Mouse (Mus musculus) telencephalon, adult 2 months (tissue): ENCODE data around the gene Ptpn1.

Source experiments
- DNase-seq: peaks from one replicate; pipeline ENCODE4 v3.0.0-alpha.2; 2011; ENCODE audit warnings: low read depth, low spot score

Gene Ptpn1

DNA sequence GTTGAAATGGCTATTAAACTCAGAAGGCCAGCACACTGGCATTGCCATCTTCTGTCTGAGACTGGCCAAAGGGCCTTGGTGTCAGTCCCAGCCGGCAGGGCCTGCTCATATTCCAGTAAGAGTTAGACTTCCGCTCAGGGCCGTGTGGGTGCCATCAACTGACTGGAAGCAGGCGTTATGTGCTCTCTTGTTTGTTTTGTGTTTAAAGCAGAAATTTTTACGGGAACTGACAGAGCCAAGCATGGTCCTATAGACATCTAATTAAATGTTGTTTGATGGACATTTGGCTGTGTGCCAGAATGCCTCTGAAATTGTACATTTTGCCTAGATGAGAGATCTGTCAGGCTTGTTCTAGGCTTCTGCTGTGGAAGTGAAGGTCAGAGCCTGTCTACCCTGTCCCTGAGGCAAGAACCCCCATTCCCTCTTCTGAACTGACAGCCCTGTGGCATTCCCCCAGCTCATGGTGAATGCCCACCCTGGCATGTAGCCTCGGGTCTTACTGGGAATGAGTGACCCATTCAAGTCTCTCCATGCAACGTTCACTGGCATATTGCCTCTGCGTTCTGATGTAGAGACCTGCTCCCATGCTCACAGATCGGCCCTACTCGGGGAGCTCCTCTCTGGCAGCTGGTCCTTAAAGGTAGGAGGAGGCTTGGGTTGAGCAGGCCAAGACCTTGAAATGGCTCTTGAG, 38.1 kb downstream of the Ptpn1 start:
- no peak for DNase-seq

DNA sequence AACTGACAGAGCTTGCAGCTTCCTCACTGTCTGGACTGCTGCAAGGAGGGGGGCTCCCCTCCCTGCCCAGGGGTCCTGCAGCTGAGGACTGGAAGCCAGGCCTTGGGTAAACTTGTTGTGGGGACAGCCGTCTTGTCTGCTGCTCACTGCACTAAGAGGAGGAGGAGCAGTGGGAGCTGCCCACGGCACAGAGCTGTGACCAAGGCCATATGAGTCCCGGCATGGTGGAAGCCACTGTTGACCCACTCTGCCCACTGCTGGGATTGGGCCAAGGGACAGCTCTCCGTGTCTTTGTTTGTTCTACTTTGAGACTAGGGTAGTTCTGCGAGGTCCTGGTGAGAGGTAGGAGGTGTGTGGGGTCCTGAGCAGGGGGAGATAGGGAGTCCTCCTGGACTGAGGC, 40.3 kb downstream of the Ptpn1 start:
- DNase-seq, result no peak

DNA sequence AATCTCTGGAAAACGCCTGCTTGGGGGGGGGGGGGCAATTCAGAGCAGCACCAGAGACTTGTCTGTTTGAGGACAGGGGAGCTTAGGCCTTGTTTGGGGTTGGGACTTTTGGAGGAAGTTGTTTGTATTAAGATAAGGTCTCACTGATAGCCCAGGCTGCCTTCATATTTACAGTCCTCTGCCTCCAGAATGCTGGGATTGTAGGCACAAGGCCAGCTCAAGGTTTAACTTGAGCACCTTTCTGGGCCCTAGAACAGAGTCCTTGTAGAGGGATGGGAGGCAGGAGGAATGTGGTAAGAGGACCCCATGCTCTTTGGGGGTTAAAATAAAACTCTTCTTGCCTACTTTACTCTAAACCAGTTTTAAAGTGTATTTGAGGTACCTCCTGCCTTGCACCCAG, 41.0 kb downstream of the Ptpn1 start:
- no peak for DNase-seq

DNA sequence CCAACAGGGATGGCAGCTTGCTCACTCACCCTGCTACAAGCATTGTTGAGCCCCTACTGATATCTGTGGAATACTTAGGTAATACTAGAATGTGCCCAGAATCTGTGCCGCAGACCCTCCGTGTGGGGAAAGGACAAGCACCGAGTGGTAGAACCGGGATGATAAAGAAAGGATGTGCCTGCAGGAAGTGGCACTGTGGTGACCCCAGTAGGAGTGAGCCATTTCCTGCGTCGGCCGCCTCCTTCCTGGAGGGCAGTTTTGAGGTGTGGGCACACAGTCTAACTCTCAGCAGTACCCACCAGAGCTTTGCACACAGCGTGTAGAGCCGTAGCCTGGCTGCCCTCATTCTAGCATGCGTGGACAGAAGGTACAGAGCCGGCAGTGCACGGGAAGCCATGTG, 43.9 kb downstream of the Ptpn1 start:
- DNase-seq, result no peak

DNA sequence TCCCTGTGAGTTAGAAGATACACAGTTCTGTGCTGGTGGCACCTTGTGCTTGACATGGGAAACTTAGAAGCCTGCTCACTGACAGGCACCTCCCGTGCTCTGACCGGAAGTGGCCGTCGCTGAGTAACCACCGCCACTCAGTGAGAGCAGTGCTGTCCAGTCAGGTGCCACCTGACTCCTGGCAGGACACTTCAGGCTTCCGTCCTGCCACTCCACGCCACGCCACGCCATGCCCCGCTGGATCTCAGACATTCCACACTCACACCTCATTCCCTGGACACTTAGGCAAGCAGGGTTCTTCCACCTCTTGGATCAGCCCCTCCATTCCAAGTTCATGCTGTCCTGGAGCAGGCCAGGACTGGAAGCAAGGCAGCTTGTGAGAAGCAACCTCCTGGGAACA, 46.4 kb downstream of the Ptpn1 start:
- DNase-seq, result no peak

DNA sequence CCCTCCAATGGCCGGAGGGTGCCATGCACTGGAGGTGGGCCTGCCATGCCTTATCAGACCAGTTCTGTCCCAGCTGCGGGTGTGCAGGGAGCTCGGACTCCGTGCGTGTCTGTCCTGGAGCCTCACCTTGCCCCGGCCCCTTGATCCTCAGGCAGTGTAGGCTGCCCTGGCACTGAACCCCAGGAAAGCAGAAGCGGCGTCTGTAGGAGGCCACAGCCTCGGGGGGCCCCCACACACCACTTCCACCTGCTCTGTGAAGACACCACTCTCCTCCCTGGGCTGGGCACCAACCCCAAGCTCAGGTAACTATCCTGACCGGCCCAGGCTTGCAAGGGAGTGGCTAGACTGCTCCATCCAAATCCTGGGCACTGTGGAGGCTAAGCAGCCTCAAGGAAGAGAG, 48.5 kb downstream of the Ptpn1 start:
- DNase-seq, result no peak

DNA sequence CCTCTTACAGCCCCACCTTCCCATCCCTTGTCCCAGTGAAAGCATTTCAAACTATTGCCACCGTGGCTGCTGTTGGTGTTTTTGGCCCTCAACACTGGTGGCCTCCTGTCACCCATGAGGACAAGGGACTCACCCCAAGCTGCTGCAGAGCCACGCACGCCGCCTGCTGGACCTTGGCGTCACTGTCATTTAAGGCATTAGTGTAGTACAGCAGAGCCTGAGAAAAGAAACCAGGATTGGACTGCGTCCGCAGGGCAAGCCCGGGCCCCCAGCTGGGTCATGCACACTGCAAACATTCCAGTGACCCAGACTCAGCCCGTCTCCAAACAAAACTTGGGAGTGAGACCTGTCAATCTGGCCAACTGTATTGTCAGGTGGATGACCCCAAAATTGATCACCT, 50.8 kb downstream of the Ptpn1 start:
- no peak for DNase-seq

DNA sequence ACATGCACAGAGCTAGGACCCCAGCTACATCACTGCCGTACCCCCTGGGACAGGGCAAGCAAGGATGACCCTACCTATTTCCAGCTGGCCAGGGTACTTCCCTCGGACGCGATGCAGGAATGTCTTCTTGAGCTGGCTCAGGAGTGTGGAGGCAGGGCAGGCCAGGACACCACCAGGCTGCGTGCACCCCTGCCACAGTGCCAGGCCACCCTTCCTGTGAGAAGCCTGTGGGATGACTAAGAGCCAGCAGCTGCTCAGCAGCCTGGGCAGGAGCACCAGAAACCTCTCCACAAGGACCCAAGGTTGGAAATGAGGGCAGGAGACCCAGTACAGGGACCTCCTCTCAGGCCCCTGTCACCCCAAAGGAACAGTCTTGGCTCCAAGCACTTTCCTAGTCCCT, 52.5 kb downstream of the Ptpn1 start:
- DNase-seq, result no peak

DNA sequence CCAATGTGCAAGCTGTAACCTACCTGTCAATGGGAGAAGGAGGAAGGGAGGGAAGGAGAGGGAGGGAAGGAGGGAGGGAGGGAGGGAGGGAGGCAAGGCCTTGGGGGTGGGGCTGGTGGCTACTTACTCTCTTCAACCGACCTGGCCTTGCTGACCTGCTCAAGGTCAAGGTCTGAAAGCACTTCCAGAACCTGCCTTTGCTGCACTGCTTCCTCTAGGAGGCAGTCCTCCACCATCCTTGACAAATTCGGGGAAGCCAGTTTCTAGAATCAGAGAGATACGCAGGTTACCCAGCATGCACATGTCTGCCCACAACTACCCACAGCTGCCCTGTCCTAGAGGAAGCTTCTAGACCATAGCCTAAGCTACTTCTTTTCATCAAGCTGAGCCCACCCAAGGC, 53.1 kb downstream of the Ptpn1 start:
- DNase-seq, result no peak

DNA sequence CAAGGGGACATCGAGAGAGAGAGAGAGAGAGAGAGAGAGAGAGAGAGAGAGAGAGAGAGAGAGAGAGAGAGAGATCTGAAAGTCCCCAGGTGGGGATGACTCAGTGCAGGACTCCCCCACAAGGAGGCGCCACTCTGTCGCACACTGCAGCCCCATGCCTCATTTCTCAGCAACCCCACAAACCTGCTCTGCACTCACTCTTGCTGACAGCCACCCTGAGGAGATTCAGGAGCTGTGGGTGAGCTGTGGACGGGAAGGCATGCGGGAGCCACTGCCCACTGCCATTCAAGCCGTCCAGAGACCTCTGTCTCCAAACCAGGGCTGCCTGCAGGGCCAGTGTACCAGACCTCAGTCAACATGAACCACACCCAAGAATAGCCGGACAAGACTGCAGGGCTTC, 54.9 kb downstream of the Ptpn1 start:
- no peak for DNase-seq

DNA sequence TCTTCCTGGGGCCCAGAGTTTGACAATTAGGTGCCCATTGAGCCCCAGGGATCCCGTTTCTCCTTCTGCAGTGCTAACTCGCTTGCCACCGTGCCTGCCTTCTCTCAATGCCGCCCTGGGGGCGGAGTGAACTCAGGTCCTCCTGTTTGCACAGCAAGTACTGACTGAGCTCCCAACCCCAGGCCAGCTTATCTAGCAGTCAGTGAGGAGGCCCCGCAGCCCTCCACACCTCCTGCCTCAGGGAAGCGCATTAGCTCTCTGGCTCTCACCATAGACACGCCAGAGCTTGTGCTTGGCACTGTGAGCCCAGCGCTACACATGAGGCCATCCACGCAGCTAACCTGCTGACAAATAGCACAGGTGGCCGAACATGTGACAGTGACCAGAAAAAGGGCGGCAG, 55.8 kb downstream of the Ptpn1 start:
- no peak for DNase-seq

DNA sequence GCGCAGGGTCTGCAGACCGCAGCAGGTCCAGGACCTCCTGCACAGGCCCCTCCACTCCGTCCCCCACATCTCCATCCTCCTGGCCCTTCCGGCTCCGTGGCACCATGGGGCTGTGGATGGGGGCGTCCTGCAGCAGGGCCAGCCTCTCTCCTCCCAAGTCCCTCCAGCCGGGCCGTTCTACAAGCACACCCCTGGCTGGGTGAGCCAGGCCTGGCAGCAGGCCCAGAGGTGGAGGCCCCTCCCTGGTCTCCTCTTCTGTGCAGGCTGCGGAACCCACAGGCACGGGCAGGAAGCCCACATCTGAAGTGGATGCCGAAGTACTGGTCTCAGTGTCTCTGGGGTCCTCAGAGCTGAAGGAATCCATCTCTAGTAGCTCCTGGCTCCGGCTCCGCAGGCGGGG, 57.5 kb downstream of the Ptpn1 start:
- no peak for DNase-seq

DNA sequence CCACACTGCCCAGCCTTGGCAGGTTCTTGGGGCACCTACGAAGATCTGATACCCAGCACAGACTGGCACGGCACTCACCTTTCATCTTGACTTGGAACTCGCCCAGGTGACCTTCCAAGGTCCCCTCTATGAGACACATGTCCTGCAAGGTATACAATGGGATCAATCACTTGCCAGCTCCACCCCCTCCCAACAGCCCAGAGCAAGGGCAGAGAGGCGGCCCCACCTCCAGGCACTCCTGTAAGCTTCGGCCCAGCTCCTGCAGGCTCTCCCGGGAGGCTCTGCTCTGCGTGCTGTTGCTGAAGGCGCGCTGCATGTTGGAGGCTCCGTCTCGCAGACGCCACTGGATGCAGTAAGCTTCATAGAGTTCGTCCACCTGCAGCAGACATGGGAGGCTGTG, 61.4 kb downstream of the Ptpn1 start:
- no peak for DNase-seq

DNA sequence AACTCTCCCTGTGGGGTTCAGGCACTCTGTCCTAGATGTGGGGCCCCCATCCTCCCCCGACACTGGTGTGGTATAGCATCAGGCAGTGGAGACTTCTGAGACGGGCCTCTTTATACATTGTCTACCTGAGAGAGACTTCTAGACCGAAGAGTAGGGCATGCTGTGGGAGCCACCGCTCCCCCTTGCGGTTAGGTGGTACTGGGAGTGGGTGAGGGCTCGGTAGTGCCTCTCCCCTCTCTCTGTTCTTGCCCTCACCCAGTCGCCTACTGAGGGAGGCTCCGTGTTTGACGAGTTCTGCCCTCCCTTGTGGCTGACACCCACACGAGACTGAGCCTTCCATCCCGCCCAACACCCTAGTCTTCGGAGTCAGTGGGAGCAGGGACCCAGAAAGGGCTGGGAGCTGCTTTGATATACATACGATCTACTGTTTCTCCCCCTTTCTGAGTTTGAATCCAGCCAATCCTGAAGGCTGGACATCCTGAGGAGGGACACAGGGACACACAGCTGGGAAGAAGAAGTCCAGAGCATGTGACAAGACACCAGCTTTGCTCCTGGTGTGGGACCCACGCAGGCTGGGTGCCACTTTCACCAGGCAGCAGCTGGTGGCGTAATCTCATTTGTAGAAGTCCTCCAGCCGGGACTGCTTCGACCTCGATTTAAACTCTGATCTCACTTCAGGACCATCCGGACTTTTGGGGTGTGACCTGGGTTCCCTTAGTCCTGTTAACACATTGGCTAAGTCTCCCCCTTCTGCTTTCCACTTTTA, 64.2 kb downstream of the Ptpn1 start:
- DNase-seq, result no peak

DNA sequence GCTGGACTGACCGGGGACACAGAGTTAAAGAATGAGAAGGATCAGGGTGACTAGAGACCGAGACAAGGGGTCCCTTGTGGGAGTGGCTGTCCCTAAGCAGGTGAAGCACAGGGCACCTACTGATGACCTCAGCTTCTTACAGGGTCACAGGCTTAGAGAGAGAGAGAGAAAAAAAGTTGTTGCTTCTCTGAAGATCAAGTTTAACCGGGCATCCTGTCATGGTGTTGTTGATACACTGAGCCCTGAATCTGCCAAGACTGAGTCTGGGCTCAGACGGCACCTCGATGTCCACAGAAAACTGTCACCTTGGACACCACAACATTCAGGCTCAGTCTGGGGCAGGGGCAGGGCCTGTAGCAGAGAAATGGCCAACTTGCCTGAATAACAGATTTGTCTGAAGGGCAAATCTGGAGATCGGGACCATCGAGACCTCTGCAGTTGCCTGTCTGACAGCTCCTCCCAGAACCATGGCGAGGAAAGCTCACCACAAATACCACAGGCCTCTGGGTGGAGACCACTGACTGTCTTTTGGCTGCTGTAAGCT, 64.9 kb downstream of the Ptpn1 start:
- no peak for DNase-seq

DNA sequence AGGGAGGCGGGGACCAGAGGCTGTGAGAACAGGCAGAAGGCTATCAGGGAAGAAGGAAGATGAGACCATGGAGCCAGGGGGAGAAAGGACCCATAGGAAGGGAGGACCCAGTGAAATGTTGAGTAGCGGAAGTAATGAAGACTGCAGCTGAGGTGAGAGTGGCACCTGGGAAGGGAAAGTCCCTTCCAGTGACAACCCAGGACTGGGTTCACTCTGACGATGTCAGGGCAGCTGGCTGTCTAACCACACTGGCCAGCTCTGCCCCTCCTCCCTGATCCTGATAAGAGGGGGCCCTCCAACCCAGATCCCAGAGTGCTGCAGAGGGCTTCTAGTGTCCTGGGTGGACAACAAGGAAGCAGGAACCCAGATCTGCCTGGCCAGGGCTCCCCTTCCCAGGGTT, 65.7 kb downstream of the Ptpn1 start:
- DNase-seq, result no peak

DNA sequence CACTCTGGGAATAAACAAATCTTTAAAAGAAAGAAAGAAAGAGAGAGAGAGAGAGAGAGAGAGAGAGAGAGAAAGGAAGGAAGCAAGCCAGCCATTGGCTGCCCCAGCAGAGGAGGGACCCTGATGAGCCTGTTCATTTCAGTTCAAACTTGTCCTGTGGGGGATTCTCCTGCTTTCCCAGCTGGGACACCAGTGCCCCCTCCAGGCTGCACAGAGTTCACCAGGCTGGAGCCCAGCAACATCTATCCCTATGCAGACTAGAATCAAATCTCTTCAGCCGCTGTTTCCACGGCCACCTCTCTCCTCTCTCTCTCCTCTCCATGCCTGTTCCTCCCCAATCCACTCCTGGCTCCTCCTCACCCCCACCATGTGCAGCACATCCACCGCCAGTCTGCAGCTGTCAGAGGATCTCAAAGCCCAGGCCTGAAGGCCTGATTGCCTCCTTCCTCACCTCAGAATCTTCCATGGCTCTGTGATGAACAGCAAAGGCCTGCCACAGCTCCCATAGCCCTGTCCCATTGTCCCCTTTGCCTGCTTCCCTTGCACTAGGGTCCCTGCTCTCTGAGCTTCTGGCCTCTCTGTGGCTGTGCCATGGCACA, 67.4 kb downstream of the Ptpn1 start:
- no peak for DNase-seq

DNA sequence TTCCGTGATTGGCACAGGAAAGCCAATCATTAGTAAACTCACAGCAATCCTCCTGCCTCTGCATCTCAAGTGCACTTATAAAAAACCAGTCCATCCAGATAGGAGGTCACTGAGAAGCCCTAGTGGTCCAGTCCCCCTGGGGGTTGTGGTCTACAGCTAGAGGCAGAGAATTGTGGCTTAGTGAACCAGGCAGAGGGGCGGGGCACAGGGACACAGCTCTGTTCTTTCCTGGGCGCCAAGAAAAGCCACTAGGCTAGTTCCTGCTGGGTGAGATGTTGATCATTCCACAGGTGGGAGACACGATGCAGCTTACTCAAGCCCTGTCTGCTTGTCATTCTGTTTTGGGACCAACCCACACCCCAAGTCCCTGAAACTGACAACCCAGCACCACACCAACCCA, 70.3 kb downstream of the Ptpn1 start:
- DNase-seq, result no peak

DNA sequence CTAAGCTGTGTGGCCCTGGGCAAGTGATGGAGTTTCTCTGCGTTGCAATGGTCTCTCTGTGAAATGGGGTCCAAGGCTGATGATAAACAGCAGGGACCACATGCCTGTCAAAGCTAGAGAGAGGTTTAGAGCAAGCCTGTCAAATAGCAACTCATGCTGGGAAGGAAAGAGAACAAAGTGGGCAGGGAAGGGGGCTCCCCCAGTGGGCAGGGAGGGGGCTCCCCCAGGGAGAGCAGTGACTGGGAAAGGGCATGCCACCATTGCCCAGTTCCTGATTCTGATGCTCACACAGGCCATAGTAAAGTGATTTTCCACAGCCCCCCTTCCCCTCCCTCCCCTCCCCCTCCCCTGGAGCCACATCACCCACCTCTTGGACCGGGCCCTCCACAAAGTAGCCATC, 71.0 kb downstream of the Ptpn1 start:
- no peak for DNase-seq

DNA sequence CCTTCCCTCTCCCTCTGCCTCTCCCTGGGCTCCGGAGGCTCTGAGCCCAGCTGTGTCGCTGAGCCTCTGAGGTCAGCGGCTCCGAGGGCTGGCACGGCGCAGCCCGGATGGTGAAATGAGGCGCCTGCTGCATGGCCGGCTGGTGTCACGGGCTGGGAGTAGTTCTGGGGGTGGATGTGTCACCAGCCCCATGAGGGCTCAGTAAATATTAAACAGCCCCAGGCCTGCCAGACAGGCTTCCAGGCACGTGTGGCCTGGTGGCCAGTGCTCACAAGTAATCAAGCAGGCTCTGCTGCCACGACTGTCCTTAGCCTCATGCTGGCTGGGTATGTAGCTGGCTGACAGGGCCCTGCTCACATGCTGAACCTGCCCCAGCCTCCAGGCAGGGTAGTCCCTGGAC, 71.6 kb downstream of the Ptpn1 start:
- DNase-seq, result no peak

DNA sequence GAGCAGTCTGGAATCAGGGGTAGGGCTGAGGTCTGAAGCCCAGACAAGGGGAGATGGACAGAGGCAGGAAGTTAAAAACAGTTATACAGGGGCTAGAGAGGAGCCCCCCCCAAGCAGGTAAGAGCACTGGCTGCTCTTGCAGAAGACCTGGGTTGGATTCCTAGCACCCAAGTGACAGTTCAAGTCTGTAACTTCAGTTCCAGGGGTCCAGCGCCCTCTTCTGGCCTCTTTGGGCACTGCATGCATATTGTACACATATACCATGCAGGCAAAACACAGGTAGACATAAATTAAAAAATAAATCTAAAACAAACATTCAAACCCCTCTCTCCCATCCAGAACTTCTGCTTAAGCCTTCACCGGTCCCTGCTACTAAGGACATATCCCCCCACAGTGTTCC, 72.5 kb downstream of the Ptpn1 start:
- DNase-seq, result no peak

DNA sequence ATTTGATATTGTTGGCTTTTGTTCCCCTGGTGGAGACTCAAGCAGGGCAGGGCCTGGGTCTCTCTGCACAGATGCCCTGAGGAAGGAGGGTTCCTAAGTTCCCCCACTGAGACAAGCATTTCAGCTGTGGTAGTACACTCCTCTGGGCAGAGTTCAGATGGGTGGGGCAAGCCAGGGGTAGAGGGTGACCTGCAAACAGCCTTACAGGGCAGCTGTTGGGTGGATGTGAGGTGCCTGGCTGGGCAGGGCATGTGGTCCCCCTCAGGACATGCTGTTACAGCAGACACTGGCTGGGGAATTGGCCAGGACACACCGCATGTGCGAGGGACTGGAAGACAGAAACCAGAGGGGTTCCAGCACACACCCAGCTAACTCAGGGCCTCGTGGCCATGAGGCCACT, 73.1 kb downstream of the Ptpn1 start:
- DNase-seq, result no peak

DNA sequence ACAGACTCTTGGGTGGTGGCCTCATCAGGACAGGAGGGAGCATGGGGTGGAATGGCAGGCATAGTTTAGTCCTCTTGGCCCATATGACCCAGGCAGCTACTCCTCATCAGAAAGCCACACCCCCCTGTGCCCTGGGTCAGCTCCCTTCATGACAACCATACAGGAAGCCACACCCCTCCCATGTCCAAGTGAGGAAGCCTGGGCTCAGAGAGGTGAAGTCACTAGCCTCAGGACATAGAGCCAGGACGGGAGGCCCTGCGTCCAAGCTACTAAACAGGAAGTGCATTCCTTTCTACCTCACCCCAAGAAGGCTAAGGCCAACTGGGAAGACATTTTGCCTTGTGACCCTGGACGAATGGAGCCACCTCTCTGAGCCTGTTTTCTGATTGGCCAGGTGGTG, 73.8 kb downstream of the Ptpn1 start:
- DNase-seq, result no peak
